Mouse (Mus musculus) limb, embryonic 14.5 days (tissue): ENCODE data around the gene Dhodh. TPM values are rescaled to one million over a fixed set of nuclear protein-coding genes. Genes with fewer than 3 reads are reported as not detected.

ENCODE experiments used
- ATAC-seq: fragments of 200-750 bp; cut with Nextera tagmentation; 2 replicates; pipeline ENCODE4 v1.8.0; 2017; ENCODE audit warnings: low read depth, moderate number of reproducible peaks, moderate TSS enrichment; ENCODE audit not compliant: low FRiP score
- DNase-seq: peaks from one replicate; pipeline ENCODE4 v3.0.0-alpha.2; 2015; ENCODE audit warnings: low spot score
- H3K27ac ChIP-seq: fragments of 300-500 bp; sonication (generic); replicated peaks from 2 replicates; pipeline ENCODE4 v1.5.1; 2014; ENCODE audit warnings: low read depth, mild to moderate bottlenecking, low read length, moderate library complexity, mixed read lengths
- H3K27me3 ChIP-seq: fragments of 300-500 bp; sonication (generic); 2 replicates; pipeline ENCODE4 v1.6.1; 2014; ENCODE audit warnings: low read length, mixed read lengths; ENCODE audit not compliant: control insufficient read depth, insufficient read depth
- H3K36me3 ChIP-seq: fragments of 300-500 bp; sonication (generic); 2 replicates; pipeline ENCODE4 v1.6.1; 2014; ENCODE audit warnings: mild to moderate bottlenecking, low read length, moderate library complexity, mixed read lengths; ENCODE audit not compliant: control insufficient read depth, insufficient read depth
- H3K4me1 ChIP-seq: fragments of 300-500 bp; sonication (generic); 2 replicates; pipeline ENCODE4 v1.6.1; 2014; ENCODE audit warnings: antibody characterized with exemption, low read length, mixed read lengths; ENCODE audit not compliant: control insufficient read depth, insufficient read depth
- H3K4me2 ChIP-seq: fragments of 300-500 bp; sonication (generic); replicated peaks from 2 replicates; pipeline ENCODE4 v1.6.1; 2014; ENCODE audit warnings: low read depth, mild to moderate bottlenecking, low read length, moderate library complexity; ENCODE audit not compliant: severe bottlenecking
- H3K4me3 ChIP-seq: fragments of 300-500 bp; sonication (generic); replicated peaks from 2 replicates; pipeline ENCODE4 v1.5.1; 2014; ENCODE audit warnings: low read length
- H3K9ac ChIP-seq: fragments of 300-500 bp; sonication (generic); 2 replicates; pipeline ENCODE4 v1.6.1; 2014; ENCODE audit warnings: mild to moderate bottlenecking, low read depth, low read length, moderate library complexity; ENCODE audit not compliant: severe bottlenecking
- H3K9me3 ChIP-seq: fragments of 300-500 bp; sonication (generic); 2 replicates; pipeline ENCODE4 v1.6.1; 2016; ENCODE audit warnings: low read length; ENCODE audit not compliant: control insufficient read depth
- POLR2A ChIP-seq: fragments of 200-500 bp; IDR thresholded peaks from 2 replicates; pipeline ENCODE4 v1.8.0; 2012; ENCODE audit warnings: inconsistent platforms, mild to moderate bottlenecking, moderate library complexity, borderline replicate concordance; ENCODE audit not compliant: insufficient read depth, insufficient read length; ENCODE audit errors: extremely low read depth
- WGBS: fragments of 180-500 bp; shearing (Covaris S2); extraction: QIAGEN DNeasy Blood & Tissue Kit; methylation state at CpG from one replicate; pipeline ENCODE4 v1.1.7; 2014; 5-methylcytosine and 5-hydroxymethylcytosine counted together
- polyA plus RNA-seq, 2 experiments: library from polyadenylated mRNA; depleted of rRNA in 1 of 2; stranded (reverse) in 1 of 2; unstranded in 1 of 2; fragments of >200 nt; fragmentation: Nextera tagmentation in 1 of 2; extraction: Ambion mirVana in 1 of 2; gene quantifications; 2 replicates each; pipeline versions ENCODE4 v1.2.1 to v1.2.3; 2012 to 2014

Gene Dhodh
- polyA plus RNA-seq, 2 experiments, result 41.8 to 42.3 TPM

DNA sequence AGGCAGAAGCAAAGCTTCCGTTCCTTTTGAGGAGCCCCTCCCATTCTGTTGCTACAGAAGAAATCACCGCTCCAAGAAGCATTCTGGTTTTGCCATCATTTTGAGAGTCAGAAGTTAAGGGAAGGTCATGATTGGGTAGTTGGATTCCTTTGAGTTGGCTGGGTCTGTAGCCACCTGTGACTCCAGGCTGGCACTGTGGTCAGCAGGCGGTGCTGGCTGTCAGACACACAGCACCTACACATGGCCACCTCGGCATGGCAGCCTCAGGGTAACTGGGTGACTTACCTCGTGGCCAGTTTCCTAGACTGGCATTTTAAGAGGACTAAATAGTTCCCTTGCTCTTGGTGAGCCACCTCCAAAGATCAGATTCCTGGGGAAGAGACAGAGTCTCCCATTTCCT is 32.8 kb upstream of the Dhodh start:
- 75% methylated on average over 5 of the region's 5 CpGs for WGBS
- no peak overlapping the region for H3K9ac ChIP-seq
- H3K4me1 ChIP-seq, result no peaks in the 10 kb centered on the region
- no peak overlapping the region for H3K4me3 ChIP-seq
- no peaks in the 10 kb centered on the region for H3K9me3 ChIP-seq
- DNase-seq, result no peak
- ATAC-seq, result no peak
- no peak for TF ChIP-seq POLR2A
- H3K27ac ChIP-seq, result no peak overlapping the region
- no peaks in the 10 kb centered on the region for H3K36me3 ChIP-seq
- no peaks in the 10 kb centered on the region for H3K27me3 ChIP-seq
- H3K4me2 ChIP-seq, result no peak overlapping the region

DNA sequence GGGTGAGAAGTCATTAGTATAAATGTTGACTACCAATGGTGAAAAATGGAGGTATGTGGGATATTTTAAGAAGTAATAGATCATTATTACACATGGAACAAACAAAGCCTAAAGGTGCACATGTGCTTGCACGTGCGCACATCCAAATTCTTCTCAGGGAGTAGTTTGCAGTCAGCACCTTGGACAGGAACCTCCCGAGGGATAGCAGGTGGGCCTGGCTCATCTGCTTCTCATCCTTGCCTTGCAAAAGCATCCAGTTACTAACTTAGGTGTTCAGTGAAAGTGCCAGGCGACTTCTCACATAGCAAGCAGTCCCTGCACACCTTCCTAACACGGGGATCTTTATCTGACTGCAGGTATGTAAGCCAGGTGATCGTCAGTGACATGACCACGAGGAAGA is 31.9 kb upstream of the Dhodh start:
- 56% methylated on average over 7 of the region's 7 CpGs for WGBS
- no peak overlapping the region for H3K4me3 ChIP-seq

DNA sequence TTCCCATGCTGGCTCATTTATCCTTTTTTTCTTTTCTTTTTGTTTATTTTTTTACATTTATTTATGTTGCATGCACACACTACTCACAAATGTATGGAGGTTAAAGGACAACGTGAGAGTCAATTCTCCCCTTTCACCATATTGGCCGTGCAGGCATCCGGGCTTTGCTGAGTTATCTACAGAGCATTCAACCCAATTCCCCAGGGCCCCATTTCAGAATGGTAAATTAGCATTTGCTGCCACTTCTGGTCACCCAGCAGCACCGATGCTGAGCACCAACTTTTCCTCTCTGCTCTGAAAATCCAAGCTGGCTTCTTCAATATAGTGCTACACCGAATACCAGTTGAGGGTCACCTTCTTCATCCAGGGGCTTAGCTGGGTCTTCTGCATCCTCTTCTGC is 30.4 kb upstream of the Dhodh start:
- 73% methylated on average over 5 of the region's 5 CpGs for WGBS
- Histone ChIP-seq H3K4me2 (no peak overlapping the region), H3K4me3 (no peak overlapping the region), H3K27me3 (no peaks in the 10 kb centered on the region), H3K4me1 (no peaks in the 10 kb centered on the region), H3K9me3 (no peaks in the 10 kb centered on the region), H3K36me3 (no peaks in the 10 kb centered on the region), H3K9ac (no peak overlapping the region), H3K27ac (no peak overlapping the region)
- no peak for TF ChIP-seq POLR2A
- DNase-seq (no peak), ATAC-seq (no peak)

More for the DNA sequence above, 31.9 kb upstream of the Dhodh start:
- Histone ChIP-seq H3K36me3 (no peaks in the 10 kb centered on the region), H3K27me3 (no peaks in the 10 kb centered on the region), H3K4me1 (no peaks in the 10 kb centered on the region), H3K9ac (no peak overlapping the region), H3K4me2 (no peak overlapping the region), H3K27ac (no peak overlapping the region), H3K9me3 (no peaks in the 10 kb centered on the region)
- no peak for TF ChIP-seq POLR2A
- DNase-seq, result no peak
- no peak for ATAC-seq

DNA sequence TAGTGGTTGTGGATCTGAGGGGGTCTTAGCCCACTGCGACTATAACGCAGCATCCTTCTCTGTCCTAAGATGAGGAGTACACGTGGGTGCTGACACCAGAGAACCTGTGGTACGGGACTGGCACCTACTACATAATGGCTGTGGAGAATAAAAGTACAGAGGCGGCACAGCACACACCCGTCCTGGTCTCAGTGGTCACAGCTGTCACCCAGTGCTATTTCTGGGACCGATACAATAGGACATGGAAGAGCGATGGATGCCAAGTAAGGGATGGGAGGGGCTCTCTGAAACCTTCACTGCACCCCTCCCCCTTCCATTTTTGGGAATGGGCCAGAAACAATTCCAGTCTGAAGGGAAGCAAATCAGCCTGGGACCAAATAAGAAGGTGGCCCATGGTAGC is 26.7 kb upstream of the Dhodh start:
- no peaks in the 10 kb centered on the region for H3K36me3 ChIP-seq
- no peak for TF ChIP-seq POLR2A
- H3K4me2 ChIP-seq, result no peak overlapping the region
- no peaks in the 10 kb centered on the region for H3K9me3 ChIP-seq
- H3K27me3 ChIP-seq, result no peaks in the 10 kb centered on the region
- H3K4me3 ChIP-seq, result no peak overlapping the region
- ATAC-seq (no peak), DNase-seq (no peak)
- no peak overlapping the region for H3K27ac ChIP-seq
- no peaks in the 10 kb centered on the region for H3K4me1 ChIP-seq
- no peak overlapping the region for H3K9ac ChIP-seq
- 92% methylated on average over 8 of the region's 8 CpGs for WGBS

DNA sequence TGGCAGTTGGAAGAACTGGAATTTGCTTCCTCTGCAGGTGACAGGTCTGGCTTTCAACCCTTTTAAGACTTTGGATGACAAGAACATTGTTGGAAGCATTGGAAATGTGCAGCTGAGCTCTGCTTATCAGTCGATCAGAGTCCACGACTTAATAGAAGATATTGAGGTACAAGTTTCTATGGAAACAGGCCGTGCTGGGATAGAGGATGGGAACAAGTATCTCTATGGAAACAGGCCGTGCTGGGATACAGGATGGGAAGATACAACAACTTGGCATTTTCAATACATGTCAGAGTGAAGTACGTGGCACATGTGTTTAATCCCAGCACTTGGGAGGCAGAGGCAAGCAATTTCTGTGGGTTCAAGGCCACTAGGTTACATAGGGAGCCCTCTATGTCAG is 24.0 kb upstream of the Dhodh start:
- DNase-seq (no peak), ATAC-seq (no peak)
- Histone ChIP-seq H3K9ac (no peak overlapping the region), H3K27me3 (no peaks in the 10 kb centered on the region), H3K9me3 (no peaks in the 10 kb centered on the region), H3K36me3 (no peaks in the 10 kb centered on the region), H3K4me1 (no peaks in the 10 kb centered on the region), H3K4me3 (no peak overlapping the region), H3K27ac (no peak overlapping the region), H3K4me2 (no peak overlapping the region)
- no peak for TF ChIP-seq POLR2A
- WGBS, result 87% methylated on average over 5 of the region's 5 CpGs

DNA sequence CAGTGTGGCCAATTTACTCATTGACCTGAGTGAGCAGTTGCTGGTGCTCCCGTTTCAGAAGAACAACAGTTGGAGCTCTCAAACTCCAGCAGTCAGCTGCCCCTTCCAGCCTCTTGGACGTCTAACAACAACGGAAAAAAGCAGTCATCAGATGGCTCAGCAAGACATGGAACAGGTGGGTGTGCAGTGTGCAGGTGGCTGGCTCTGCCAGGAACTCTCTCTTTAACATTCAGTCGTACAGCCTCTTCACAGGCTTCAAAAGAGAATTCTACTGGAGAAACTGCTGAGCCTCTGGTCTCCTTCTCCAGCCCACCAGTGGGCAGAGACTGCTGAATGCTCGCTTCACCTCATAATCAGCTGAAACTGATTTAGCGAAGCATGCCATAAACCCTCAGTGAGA is 20.2 kb upstream of the Dhodh start:
- H3K4me3 ChIP-seq, result no peak overlapping the region
- WGBS, result 68% methylated on average over 6 of the region's 6 CpGs
- H3K9me3 ChIP-seq, result no peaks in the 10 kb centered on the region
- no peaks in the 10 kb centered on the region for H3K27me3 ChIP-seq
- no peaks in the 10 kb centered on the region for H3K4me1 ChIP-seq
- DNase-seq, result no peak
- H3K9ac ChIP-seq, result no peak overlapping the region
- no peak overlapping the region for H3K27ac ChIP-seq
- H3K4me2 ChIP-seq, result no peak overlapping the region
- H3K36me3 ChIP-seq, result no peaks in the 10 kb centered on the region
- no peak for TF ChIP-seq POLR2A
- no peak for ATAC-seq
